In genomic region chr9:65830255-65830654, GRCm38 (mm10) we compare ENCODE assay signal across 26 mouse cellular contexts. TPM values are rescaled to one million over a fixed set of nuclear protein-coding genes. Genes with fewer than 3 reads are reported as not detected.
DNase-seq lines count a peak whose midpoint lies in the region; ATAC-seq lines count a peak whose summit lies in the region.
"Had no signal": no experiment of that assay in that cellular context is flagged by ENCODE, and none has a peak within 500 bp of the region (broad histone marks: within the 10 kb centered on the region; RNA-seq: fewer than 3 reads in every experiment).

No protein-coding gene starts in this region.

- 0 out of 2 replicates have a peak, but pooled peaks cover 4% of the 10 kb centered on the region for H3K36me3 ChIP-seq in hindbrain, embryonic 10.5 days
- H3K36me3 ChIP-seq in hindbrain, embryonic 16.5 days (ENCODE audit: control insufficient read depth, insufficient read depth, low read length), result no peaks in the 10 kb centered on the region
- H3K36me3 ChIP-seq: embryonic facial prominence, embryonic 13.5 days had no signal

- intact Hi-C loops in left cerebral cortex, postnatal 14 days (cut with DNase I), result loop anchor here (5.0 kb wide), 1 partner anchor 133 kb away; no protein-coding TSS in a partner anchor

- H3K27me3 ChIP-seq in hindbrain, embryonic 10.5 days (ENCODE audit: insufficient read depth, poor library complexity, severe bottlenecking), result 0 out of 2 replicates have a peak, but pooled peaks cover 4% of the 10 kb centered on the region
- H3K27me3 ChIP-seq in hindbrain, embryonic 16.5 days (replicated peaks; ENCODE audit: control insufficient read depth, insufficient read depth, low read length), result no peaks in the 10 kb centered on the region
- H3K27me3 ChIP-seq: embryonic facial prominence, embryonic 13.5 days; forebrain, embryonic 13.5 days; limb, embryonic 12.5 days had no signal

- 71% methylated on average over 4 of the region's 4 CpGs for WGBS in hindbrain, embryonic 10.5 days
- 63% methylated on average over 4 of the region's 4 CpGs for WGBS in hindbrain, embryonic 16.5 days

- H3K4me3 ChIP-seq in hindbrain, embryonic 10.5 days, result no peak overlapping the region
- no peak overlapping the region for H3K4me3 ChIP-seq in hindbrain, embryonic 16.5 days (ENCODE audit: low read length)
- H3K4me3 ChIP-seq: embryonic facial prominence, embryonic 13.5 days; erythroblast, embryonic 14.5 days; forebrain, embryonic 13.5 days; gastrocnemius, adult 2 months; heart, embryonic 10.5 days; limb, embryonic 12.5 days had no signal

- H3K9me3 ChIP-seq in hindbrain, embryonic 10.5 days, result no peaks in the 10 kb centered on the region
- no peaks in the 10 kb centered on the region for H3K9me3 ChIP-seq in hindbrain, embryonic 16.5 days (ENCODE audit: control insufficient read depth, low read length)
- H3K9me3 ChIP-seq: embryonic facial prominence, embryonic 13.5 days; forebrain, embryonic 13.5 days; heart, embryonic 10.5 days; limb, embryonic 12.5 days had no signal

- H3K4me2 ChIP-seq in hindbrain, embryonic 16.5 days (ENCODE audit: low read length), result no peak overlapping the region
- H3K4me2 ChIP-seq: embryonic facial prominence, embryonic 13.5 days; forebrain, embryonic 13.5 days; limb, embryonic 12.5 days; liver, embryonic 11.5 days had no signal

- no peak overlapping the region for H3K9ac ChIP-seq in hindbrain, embryonic 16.5 days (ENCODE audit: low read depth, low read length)
- H3K9ac ChIP-seq: embryonic facial prominence, embryonic 13.5 days; forebrain, embryonic 13.5 days; limb, embryonic 12.5 days; liver, postnatal 0 days had no signal

- peak overlapping the region; percentile 54; the same call in 1 of the 2 replicates for H3K27ac ChIP-seq in hindbrain, embryonic 10.5 days
- no peak overlapping the region for H3K27ac ChIP-seq in hindbrain, embryonic 16.5 days (ENCODE audit: low read depth, low read length)
- H3K27ac ChIP-seq: embryonic facial prominence, embryonic 13.5 days; forebrain, embryonic 13.5 days; gastrocnemius, adult 2 months; heart, embryonic 10.5 days; hindbrain, postnatal 0 days; limb, embryonic 12.5 days; macrophage; stomach, postnatal 0 days had no signal

- peaks cover 79% of the 10 kb centered on the region for H3K4me1 ChIP-seq in hindbrain, embryonic 10.5 days (replicated peaks)
- H3K4me1 ChIP-seq in hindbrain, embryonic 16.5 days (ENCODE audit: control insufficient read depth, insufficient read depth, low read depth, low read length), result peaks cover 19% of the 10 kb centered on the region

- DNase-seq in hindbrain, embryonic 10.5 days (ENCODE audit: low spot score), result no peak
- DNase-seq in left cerebral cortex, adult 9 months (ENCODE audit: low spot score in 2 of 2), result peak; percentile 39 to 62
- DNase-seq in left cerebral cortex, adult 11 months (ENCODE audit: low spot score), result no peak
- DNase-seq in R1 (ENCODE audit: low read depth, low spot score), result peak; percentile 13
- peak; percentile 33 to 66 for DNase-seq in left cerebral cortex, postnatal 14 days (ENCODE audit: low spot score in 2 of 2)
- no peak for DNase-seq in thymus, adult 18-20 months
- DNase-seq: adrenal gland, postnatal 10 days; cerebellum, adult 8-10 months; cerebellum, postnatal 36 days; embryo, embryonic 11 days; gastrocnemius, adult 2 months; kidney, adult 9 months; kidney, postnatal 14 days; liver, postnatal 0 days had no signal

- no peak for ATAC-seq in hindbrain, embryonic 16.5 days
- ATAC-seq: forebrain, embryonic 13.5 days; hindbrain, postnatal 0 days; intestine, embryonic 16.5 days; liver, postnatal 0 days; lung, postnatal 0 days had no signal

RNA-seq across cellular contexts. Expression of gene Zfp609, which starts 2.9 kb away (rescaled TPM):
- polyA plus RNA-seq in hindbrain, embryonic 10.5 days (2016; fragmentation: Nextera tagmentation; extraction: Ambion mirVana), result 6.8 and 9.2 TPM in 2 replicates
- polyA plus RNA-seq in hindbrain, embryonic 16.5 days (2015; fragmentation: Nextera tagmentation; extraction: Ambion mirVana), result 5.0 and 5.4 TPM in 2 replicates
- total RNA-seq in left cerebral cortex, postnatal 14 days (2021), result 10 to 100 TPM; 38.1 to 38.4 TPM

RNA-seq across cellular contexts. Expression of gene Pclaf, which starts 59.8 kb away (rescaled TPM):
- polyA plus RNA-seq in hindbrain, embryonic 10.5 days (2016; fragmentation: Nextera tagmentation; extraction: Ambion mirVana), result 187 and 280 TPM in 2 replicates
- 24.4 and 28.9 TPM in 2 replicates for polyA plus RNA-seq in hindbrain, embryonic 16.5 days (2015; fragmentation: Nextera tagmentation; extraction: Ambion mirVana)
- total RNA-seq in left cerebral cortex, postnatal 14 days (2021), result 1 to 10 TPM in 1 of 2 experiments, under 1 TPM in 1; 0.66 to 1.2 TPM
- total RNA-seq: gastrocnemius, adult 2 months had no signal

Comparison
In these comparisons a context has a peak if more than half of its experiments do, and no peak if none do; other contexts are left out.
1. DNase-seq: peak in left cerebral cortex, adult 9 months (2 of 2), R1 (single experiment) and left cerebral cortex, postnatal 14 days (2 of 2); none in hindbrain, embryonic 10.5 days (single experiment), left cerebral cortex, adult 11 months (single experiment) and thymus, adult 18-20 months (0 of 2).